Mouse (Mus musculus) hindbrain, embryonic 13.5 days (tissue): ENCODE measurements around the gene Tarbp2. TPM values are rescaled to one million over a fixed set of nuclear protein-coding genes. Genes with fewer than 3 reads are reported as not detected.
A peak's percentile ranks its signal among the peaks of the same experiment; 100 is the strongest.

Source experiments
- ATAC-seq: fragments of 200-750 bp; cut with Nextera tagmentation; 2 replicates; pipeline ENCODE4 v1.8.0; 2017; ENCODE audit warnings: moderate TSS enrichment; ENCODE audit not compliant: low FRiP score
- H3K27ac ChIP-seq: fragments of 300-500 bp; sonication (generic); 2 replicates; pipeline ENCODE4 v1.5.1; 2015; ENCODE audit warnings: inconsistent platforms, mild to moderate bottlenecking, moderate library complexity
- H3K27me3 ChIP-seq: fragments of 300-500 bp; sonication (generic); 2 replicates; pipeline ENCODE4 v1.6.1; 2015; ENCODE audit warnings: mild to moderate bottlenecking, inconsistent platforms
- H3K36me3 ChIP-seq: fragments of 300-500 bp; sonication (generic); 2 replicates; pipeline ENCODE4 v1.6.1; 2015; ENCODE audit warnings: mild to moderate bottlenecking, inconsistent platforms
- H3K4me1 ChIP-seq: fragments of 300-500 bp; sonication (generic); replicated peaks from 2 replicates; pipeline ENCODE4 v1.6.1; 2015; ENCODE audit warnings: inconsistent platforms
- H3K4me2 ChIP-seq: fragments of 300-500 bp; sonication (generic); 2 replicates; pipeline ENCODE4 v1.6.1; 2015; ENCODE audit warnings: inconsistent platforms, mild to moderate bottlenecking, moderate library complexity
- H3K4me3 ChIP-seq: fragments of 300-500 bp; sonication (generic); 2 replicates; pipeline ENCODE4 v1.5.1; 2015; ENCODE audit warnings: mild to moderate bottlenecking, inconsistent platforms
- H3K9ac ChIP-seq: fragments of 300-500 bp; sonication (generic); 2 replicates; pipeline ENCODE4 v1.6.1; 2015; ENCODE audit warnings: mild to moderate bottlenecking, inconsistent platforms
- H3K9me3 ChIP-seq: fragments of 300-500 bp; sonication (generic); 2 replicates; pipeline ENCODE4 v1.6.1; 2016; ENCODE audit warnings: inconsistent platforms
- WGBS: fragments of 180-500 bp; shearing (Covaris S2); methylation state at CpG from one replicate; pipeline ENCODE4 v1.1.7; 2015; 5-methylcytosine and 5-hydroxymethylcytosine counted together
- polyA plus RNA-seq: library from polyadenylated mRNA; unstranded; fragments of >200 nt; fragmentation: Nextera tagmentation; extraction: Ambion mirVana; gene quantifications from 2 replicates; pipeline ENCODE4 v1.2.1, GENCODE M21; 2015

The Tarbp2 gene
- 94.5 and 94.6 TPM in 2 replicates for polyA plus RNA-seq

- peak; percentile 92 for ATAC-seq
- peak within 1 kb of the TSS; percentile 75 for H3K4me2 ChIP-seq
- no peaks in the 10 kb centered on the region for H3K9me3 ChIP-seq
- peak within 1 kb of the TSS; percentile 71 for H3K4me3 ChIP-seq
- WGBS = under 1% methylated on average over 60 of the region's 60 CpGs
- peak within 1 kb of the TSS; percentile 89 for H3K9ac ChIP-seq
- H3K36me3 ChIP-seq = peaks cover 24% of the 10 kb centered on the region
- peak within 1 kb of the TSS; percentile 99 for H3K27ac ChIP-seq
- H3K27me3 ChIP-seq = no peaks in the 10 kb centered on the region
- H3K4me1 ChIP-seq = peaks cover 48% of the 10 kb centered on the region
These were observed at the start of gene Tarbp2 for GRCm38 (mm10) chr15:102517976-102518858. Gene Tarbp2, plus strand, starts transcription at chr15:102518192.

GRCm38 (mm10) chr15:102468675-102469370 is 49.2 kb upstream of the Tarbp2 start:
- Histone ChIP-seq H3K4me2 (no peak overlapping the region), H3K27ac (no peak overlapping the region), H3K9me3 (no peaks in the 10 kb centered on the region), H3K4me3 (no peak overlapping the region), H3K9ac (no peak overlapping the region), H3K4me1 (peaks cover 17% of the 10 kb centered on the region), H3K36me3 (peaks cover 4% of the 10 kb centered on the region; the same call in 1 of the 2 replicates), H3K27me3 (no peaks in the 10 kb centered on the region)
- ATAC-seq = no peak
- WGBS = 98% methylated on average over 9 of the region's 9 CpGs

- H3K4me3 ChIP-seq = peak within 1 kb of the TSS; percentile 79
- H3K9ac ChIP-seq = peak within 1 kb of the TSS; percentile 91
- peak within 1 kb of the TSS; percentile 68 for H3K4me2 ChIP-seq
- peaks cover 17% of the 10 kb centered on the region for H3K36me3 ChIP-seq
- no peaks in the 10 kb centered on the region for H3K27me3 ChIP-seq
- no peaks in the 10 kb centered on the region for H3K9me3 ChIP-seq
- 1% methylated on average over 32 of the region's 40 CpGs for WGBS
- H3K4me1 ChIP-seq = peaks cover 17% of the 10 kb centered on the region
- H3K27ac ChIP-seq = peak within 1 kb of the TSS; percentile 97
- ATAC-seq = peak; percentile 99
These were observed 47.8 kb upstream of the Tarbp2 start, which contains the start of gene Pcbp2 for GRCm38 (mm10) chr15:102470183-102470604. Gene Pcbp2, plus strand, starts transcription at chr15:102470539.

GRCm38 (mm10) chr15:102470605-102471294 is 47.2 kb upstream of the Tarbp2 start:
- peak overlapping the region; percentile 68 for H3K4me2 ChIP-seq

GRCm38 (mm10) chr15:102471295-102471645 is 46.7 kb upstream of the Tarbp2 start:
- peak overlapping the region; percentile 79 for H3K4me3 ChIP-seq
- under 1% methylated on average over 10 of the region's 10 CpGs for WGBS
- peaks cover 28% of the 10 kb centered on the region for H3K36me3 ChIP-seq
- no peaks in the 10 kb centered on the region for H3K27me3 ChIP-seq
- no peak for ATAC-seq
- peaks cover 17% of the 10 kb centered on the region for H3K4me1 ChIP-seq
- peak overlapping the region; percentile 68 for H3K4me2 ChIP-seq
- peak overlapping the region; percentile 97 for H3K27ac ChIP-seq
- H3K9me3 ChIP-seq = no peaks in the 10 kb centered on the region
- peak overlapping the region; percentile 91 for H3K9ac ChIP-seq

More at GRCm38 (mm10) chr15:102470605-102471294, 47.2 kb upstream of the Tarbp2 start:
- ATAC-seq = peak; percentile 82
- Histone ChIP-seq H3K9ac (peak overlapping the region; percentile 91), H3K9me3 (no peaks in the 10 kb centered on the region), H3K36me3 (peaks cover 23% of the 10 kb centered on the region), H3K27ac (peak overlapping the region; percentile 97), H3K4me1 (peaks cover 17% of the 10 kb centered on the region), H3K27me3 (no peaks in the 10 kb centered on the region), H3K4me3 (peak overlapping the region; percentile 79)
- whole genome bisulfite sequencing = under 1% methylated on average over 42 of the region's 67 CpGs

- peak overlapping the region; percentile 68 for H3K4me2 ChIP-seq
- peak overlapping the region; percentile 44 for H3K9ac ChIP-seq
- peaks cover 32% of the 10 kb centered on the region for H3K36me3 ChIP-seq
- H3K27ac ChIP-seq = no peak overlapping the region
- no peaks in the 10 kb centered on the region for H3K27me3 ChIP-seq
- no peaks in the 10 kb centered on the region for H3K9me3 ChIP-seq
- peaks cover 17% of the 10 kb centered on the region for H3K4me1 ChIP-seq
- ATAC-seq = no peak
- peak overlapping the region; percentile 79 for H3K4me3 ChIP-seq
These were observed 46.3 kb upstream of the Tarbp2 start for GRCm38 (mm10) chr15:102471727-102472126.

- Histone ChIP-seq H3K36me3 (peaks cover 46% of the 10 kb centered on the region), H3K4me3 (no peak overlapping the region), H3K9me3 (no peaks in the 10 kb centered on the region), H3K9ac (peak overlapping the region; percentile 53), H3K27me3 (no peaks in the 10 kb centered on the region), H3K4me2 (peak overlapping the region; percentile 15; the same call in 1 of the 2 replicates), H3K4me1 (peaks cover 17% of the 10 kb centered on the region), H3K27ac (no peak overlapping the region)
- WGBS = 84% methylated on average over 2 of the region's 2 CpGs
- no peak for ATAC-seq
These were observed 44.7 kb upstream of the Tarbp2 start for GRCm38 (mm10) chr15:102473246-102473645.

- no peak overlapping the region for H3K27ac ChIP-seq
- H3K9me3 ChIP-seq = no peaks in the 10 kb centered on the region
- H3K27me3 ChIP-seq = no peaks in the 10 kb centered on the region
- ATAC-seq = no peak
- H3K4me2 ChIP-seq = no peak overlapping the region
- H3K4me3 ChIP-seq = no peak overlapping the region
- WGBS = 93% methylated on average over 2 of the region's 2 CpGs
- no peak overlapping the region for H3K9ac ChIP-seq
- H3K4me1 ChIP-seq = peaks cover 17% of the 10 kb centered on the region
- peaks cover 53% of the 10 kb centered on the region for H3K36me3 ChIP-seq
These were observed 43.5 kb upstream of the Tarbp2 start for GRCm38 (mm10) chr15:102474520-102474919.

GRCm38 (mm10) chr15:102483136-102483535 is 34.9 kb upstream of the Tarbp2 start:
- Histone ChIP-seq H3K27ac (no peak overlapping the region), H3K4me1 (no peaks in the 10 kb centered on the region), H3K27me3 (no peaks in the 10 kb centered on the region), H3K9me3 (no peaks in the 10 kb centered on the region), H3K36me3 (peaks cover 81% of the 10 kb centered on the region), H3K4me3 (no peak overlapping the region), H3K4me2 (no peak overlapping the region), H3K9ac (no peak overlapping the region)
- WGBS = 90% methylated on average over 3 of the region's 3 CpGs
- no peak for ATAC-seq

GRCm38 (mm10) chr15:102485853-102486252 is 32.1 kb upstream of the Tarbp2 start:
- Histone ChIP-seq H3K27me3 (no peaks in the 10 kb centered on the region), H3K4me1 (no peaks in the 10 kb centered on the region), H3K27ac (no peak overlapping the region), H3K9me3 (no peaks in the 10 kb centered on the region), H3K4me3 (no peak overlapping the region), H3K9ac (no peak overlapping the region), H3K4me2 (no peak overlapping the region), H3K36me3 (peaks cover 83% of the 10 kb centered on the region)
- ATAC-seq = no peak
- WGBS = 92% methylated on average over 12 of the region's 12 CpGs

- 74% methylated on average over 1 of the region's 1 CpGs for WGBS
- no peak for ATAC-seq
- no peak overlapping the region for H3K4me3 ChIP-seq
- peaks cover 81% of the 10 kb centered on the region for H3K36me3 ChIP-seq
- H3K27ac ChIP-seq = no peak overlapping the region
- no peaks in the 10 kb centered on the region for H3K27me3 ChIP-seq
- no peak overlapping the region for H3K9ac ChIP-seq
- H3K9me3 ChIP-seq = no peaks in the 10 kb centered on the region
- H3K4me2 ChIP-seq = no peak overlapping the region
- H3K4me1 ChIP-seq = no peaks in the 10 kb centered on the region
These were observed 30.3 kb upstream of the Tarbp2 start for GRCm38 (mm10) chr15:102487664-102488063.

GRCm38 (mm10) chr15:102498322-102498721 is 19.7 kb upstream of the Tarbp2 start:
- H3K27me3 ChIP-seq = no peaks in the 10 kb centered on the region
- peaks cover 90% of the 10 kb centered on the region for H3K36me3 ChIP-seq
- no peaks in the 10 kb centered on the region for H3K9me3 ChIP-seq
- H3K27ac ChIP-seq = no peak overlapping the region
- H3K4me2 ChIP-seq = no peak overlapping the region
- H3K9ac ChIP-seq = no peak overlapping the region
- no peak for ATAC-seq
- no peaks in the 10 kb centered on the region for H3K4me1 ChIP-seq
- H3K4me3 ChIP-seq = no peak overlapping the region
- 92% methylated on average over 3 of the region's 3 CpGs for WGBS
